13 mouse cellular contexts compared by ENCODE assay signal in genomic region chr11:103104469-103104868, GRCm38 (mm10). TPM values are rescaled to one million over a fixed set of nuclear protein-coding genes. Genes with fewer than 3 reads are reported as not detected.
DNase-seq lines count a peak whose midpoint lies in the region; ATAC-seq and TF ChIP-seq lines count a peak whose summit lies in the region.
"Had no signal": no experiment of that assay in that cellular context is flagged by ENCODE, and none has a peak within 500 bp of the region (broad histone marks: within the 10 kb centered on the region; RNA-seq: fewer than 3 reads in every experiment).

No protein-coding gene starts in this region.

- DNase-seq in heart, embryonic 10.5 days (ENCODE audit: low spot score), result no peak
- peak; percentile 82 for DNase-seq in CH12.LX (ENCODE audit: extremely low read depth)
- no peak for DNase-seq in embryonic facial prominence, embryonic 10.5 days (ENCODE audit: low spot score)
- DNase-seq in liver, embryonic 13.5 days, result peak; percentile 70
- DNase-seq in right cerebral cortex, postnatal 36 days (ENCODE audit: low spot score in 2 of 2), result no peak
- no peak for DNase-seq in neural tube, embryonic 10.5 days (ENCODE audit: extremely low spot score, low spot score)
- DNase-seq: gastrocnemius, postnatal 25 days had no signal

- WGBS in heart, embryonic 12.5 days, result 65% methylated on average over 7 of the region's 7 CpGs
- 67% methylated on average over 7 of the region's 7 CpGs for WGBS in heart, embryonic 10.5 days
- 79% methylated on average over 7 of the region's 7 CpGs for WGBS in embryonic facial prominence, embryonic 10.5 days
- 21% methylated on average over 7 of the region's 7 CpGs for WGBS in liver, embryonic 13.5 days (ENCODE audit: insufficient replicate concordance)
- WGBS in forebrain, embryonic 16.5 days, result 79% methylated on average over 7 of the region's 7 CpGs

- no peak for TF ChIP-seq EP300 in CH12.LX (IDR thresholded peaks at IDR 0.05; ENCODE audit: low read length)

- ATAC-seq in heart, embryonic 12.5 days (ENCODE audit: insufficient number of reproducible peaks, low FRiP score), result no peak
- ATAC-seq in liver, embryonic 13.5 days (ENCODE audit: low read depth), result peak; percentile 70
- no peak for ATAC-seq in forebrain, embryonic 16.5 days
- ATAC-seq: forebrain, embryonic 13.5 days had no signal

- H3K4me1 ChIP-seq in heart, embryonic 12.5 days (replicated peaks), result peaks cover 23% of the 10 kb centered on the region
- H3K4me1 ChIP-seq in heart, embryonic 10.5 days, result peaks cover 45% of the 10 kb centered on the region
- peaks cover 25 to 60% of the 10 kb centered on the region in 2 experiments for H3K4me1 ChIP-seq in CH12.LX (ENCODE audit: control insufficient read depth in 1 of 2, insufficient read depth in 2 of 2)
- H3K4me1 ChIP-seq in embryonic facial prominence, embryonic 10.5 days, result peaks cover 54% of the 10 kb centered on the region
- peaks cover 62% of the 10 kb centered on the region for H3K4me1 ChIP-seq in liver, embryonic 13.5 days (replicated peaks)
- peaks cover 25% of the 10 kb centered on the region for H3K4me1 ChIP-seq in forebrain, embryonic 16.5 days (replicated peaks; ENCODE audit: control insufficient read depth, insufficient read depth, low read length)

- TF ChIP-seq CTCF in CH12.LX (conservative IDR thresholded peaks at IDR 0.05 in 1 of 2, IDR thresholded peaks at IDR 0.05 in 1 of 2; ENCODE audit: low read depth in 2 of 2, low read length in 2 of 2), result no peak

- H3K4me3 ChIP-seq in heart, embryonic 12.5 days, result no peak overlapping the region
- no peak overlapping the region for H3K4me3 ChIP-seq in heart, embryonic 10.5 days
- H3K4me3 ChIP-seq in CH12.LX (replicated peaks in 1 of 3; ENCODE audit: low read depth in 2 of 3, low read length in 2 of 3, poor library complexity in 1 of 3), result peak overlapping the region in 2 of 3 experiments; percentile 24 to 61
- H3K4me3 ChIP-seq in embryonic facial prominence, embryonic 10.5 days, result peak overlapping the region; percentile 8; the same call in 1 of the 2 replicates
- H3K4me3 ChIP-seq in liver, embryonic 13.5 days (replicated peaks), result peak overlapping the region; percentile 78
- H3K4me3 ChIP-seq in forebrain, embryonic 16.5 days (replicated peaks; ENCODE audit: low read length), result no peak overlapping the region
- H3K4me3 ChIP-seq: forebrain, embryonic 13.5 days; limb, embryonic 10.5 days had no signal

- no peak for TF ChIP-seq POLR2A in CH12.LX (IDR thresholded peaks at IDR 0.05; ENCODE audit: low read depth, low read length)

- no peak overlapping the region for H3K27ac ChIP-seq in heart, embryonic 12.5 days (ENCODE audit: poor library complexity, severe bottlenecking)
- no peak overlapping the region for H3K27ac ChIP-seq in heart, embryonic 10.5 days
- peak overlapping the region; percentile 38; the same call in 1 of the 2 replicates for H3K27ac ChIP-seq in CH12.LX (ENCODE audit: insufficient read depth, low read depth)
- H3K27ac ChIP-seq in embryonic facial prominence, embryonic 10.5 days (replicated peaks), result no peak overlapping the region
- peak overlapping the region; percentile 97 for H3K27ac ChIP-seq in liver, embryonic 13.5 days
- no peak overlapping the region for H3K27ac ChIP-seq in forebrain, embryonic 16.5 days (ENCODE audit: low read length)
- H3K27ac ChIP-seq: forebrain, embryonic 13.5 days; limb, embryonic 10.5 days; macrophage had no signal

- no peaks in the 10 kb centered on the region for H3K36me3 ChIP-seq in heart, embryonic 12.5 days
- no peaks in the 10 kb centered on the region for H3K36me3 ChIP-seq in heart, embryonic 10.5 days
- H3K36me3 ChIP-seq in CH12.LX (replicated peaks in 1 of 2; ENCODE audit: control insufficient read depth in 1 of 2, insufficient read depth in 1 of 2, low read length in 1 of 2), result peaks cover 28 to 50% of the 10 kb centered on the region in 2 experiments
- no peaks in the 10 kb centered on the region for H3K36me3 ChIP-seq in embryonic facial prominence, embryonic 10.5 days (replicated peaks)
- peaks cover 39% of the 10 kb centered on the region for H3K36me3 ChIP-seq in liver, embryonic 13.5 days
- no peaks in the 10 kb centered on the region for H3K36me3 ChIP-seq in forebrain, embryonic 16.5 days (ENCODE audit: control insufficient read depth, insufficient read depth)
- H3K36me3 ChIP-seq: hindbrain, embryonic 10.5 days; limb, embryonic 10.5 days had no signal

- H3K27me3 ChIP-seq in heart, embryonic 12.5 days (replicated peaks), result peaks cover 25% of the 10 kb centered on the region
- peaks cover 45% of the 10 kb centered on the region for H3K27me3 ChIP-seq in heart, embryonic 10.5 days (ENCODE audit: insufficient read depth, poor library complexity, severe bottlenecking)
- H3K27me3 ChIP-seq in CH12.LX (replicated peaks), result peaks cover 6% of the 10 kb centered on the region
- H3K27me3 ChIP-seq in embryonic facial prominence, embryonic 10.5 days (replicated peaks; ENCODE audit: low read depth, poor library complexity, severe bottlenecking), result peaks cover 60% of the 10 kb centered on the region
- peaks cover 29% of the 10 kb centered on the region for H3K27me3 ChIP-seq in liver, embryonic 13.5 days
- H3K27me3 ChIP-seq in forebrain, embryonic 16.5 days (replicated peaks; ENCODE audit: control insufficient read depth, insufficient read depth, low read length), result peaks cover 12% of the 10 kb centered on the region; the same call in 1 of the 2 replicates

- H3K9me3 ChIP-seq in heart, embryonic 12.5 days (replicated peaks), result no peaks in the 10 kb centered on the region
- H3K9me3 ChIP-seq in heart, embryonic 10.5 days, result no peaks in the 10 kb centered on the region
- H3K9me3 ChIP-seq in CH12.LX (replicated peaks; ENCODE audit: low read length), result no peaks in the 10 kb centered on the region
- no peaks in the 10 kb centered on the region for H3K9me3 ChIP-seq in embryonic facial prominence, embryonic 10.5 days
- no peaks in the 10 kb centered on the region for H3K9me3 ChIP-seq in liver, embryonic 13.5 days (replicated peaks)
- H3K9me3 ChIP-seq in forebrain, embryonic 16.5 days (ENCODE audit: control insufficient read depth, low read length), result no peaks in the 10 kb centered on the region
- H3K9me3 ChIP-seq: forebrain, embryonic 13.5 days; hindbrain, embryonic 10.5 days; limb, embryonic 10.5 days had no signal

- dilution Hi-C loops in CH12.LX (cut with MboI; ENCODE audit: extremely low pct_ligation_motif_present, extremely low pct_unique_long_range_greater_than_20kb, low sequenced_read_pairs), result no loop called here

- H3K4me2 ChIP-seq in heart, embryonic 12.5 days, result peak overlapping the region; percentile 93
- H3K4me2 ChIP-seq in CH12.LX (ENCODE audit: insufficient read depth, low read depth, poor library complexity, severe bottlenecking), result peak overlapping the region; percentile 54
- peak overlapping the region; percentile 93 for H3K4me2 ChIP-seq in liver, embryonic 13.5 days
- H3K4me2 ChIP-seq in forebrain, embryonic 16.5 days (ENCODE audit: low read length), result no peak overlapping the region

- peaks cover 26% of the 10 kb centered on the region for H3K79me2 ChIP-seq in CH12.LX (replicated peaks; ENCODE audit: control insufficient read depth, extremely low read depth, insufficient read depth, poor library complexity, severe bottlenecking)

- no peak overlapping the region for H3K9ac ChIP-seq in heart, embryonic 12.5 days
- H3K9ac ChIP-seq in CH12.LX (ENCODE audit: insufficient read depth, low read depth), result peak overlapping the region; percentile 73; the same call in 1 of the 2 replicates
- H3K9ac ChIP-seq in liver, embryonic 13.5 days, result peak overlapping the region; percentile 91
- H3K9ac ChIP-seq in forebrain, embryonic 16.5 days (replicated peaks; ENCODE audit: low read depth, low read length), result no peak overlapping the region
- H3K9ac ChIP-seq: forebrain, embryonic 13.5 days had no signal

- in situ Hi-C loops in CH12.LX (cut with MboI; ENCODE audit: low pct_ligation_motif_present, low pct_unique_long_range_greater_than_20kb, low sequenced_read_pairs), result loop anchor here (5.0 kb wide), 2 partner anchors 53 to 223 kb away; no protein-coding TSS in a partner anchor

- TF ChIP-seq RAD21 in CH12.LX (IDR thresholded peaks at IDR 0.05; ENCODE audit: low read depth, low read length), result no peak

RNA-seq across cellular contexts. Expression of gene Acbd4, which starts 3.0 kb away (rescaled TPM):
- polyA plus RNA-seq in heart, embryonic 12.5 days (2016; fragmentation: Nextera tagmentation; extraction: Ambion mirVana), result 13.5 and 13.8 TPM in 2 replicates
- 9.8 and 10.2 TPM in 2 replicates for polyA plus RNA-seq in heart, embryonic 10.5 days (2016; fragmentation: Nextera tagmentation; extraction: Ambion mirVana)
- total RNA-seq in CH12.LX (2012; rRNA removed), result 60.9 and 62.6 TPM in 2 replicates
- 50.2 and 51.4 TPM in 2 replicates for total RNA-seq in CH12.LX (2014; rRNA removed)
- 68.4 and 75.1 TPM in 2 replicates for polyA plus RNA-seq in CH12.LX (2012; ENCODE audit: insufficient read length, low read depth)
- 6.3 and 10.1 TPM in 2 replicates for polyA plus RNA-seq in embryonic facial prominence, embryonic 10.5 days (2016; fragmentation: Nextera tagmentation; extraction: Ambion mirVana)
- polyA plus RNA-seq in liver, embryonic 13.5 days (2015; fragmentation: Nextera tagmentation; extraction: Ambion mirVana), result 60.4 and 62.2 TPM in 2 replicates
- 17.0 and 17.8 TPM in 2 replicates for polyA plus RNA-seq in forebrain, embryonic 16.5 days (2015; fragmentation: Nextera tagmentation; extraction: Ambion mirVana)

RNA-seq across cellular contexts. Expression of gene Plcd3, which starts 3.0 kb away (rescaled TPM):
- 5.8 and 6.6 TPM in 2 replicates for polyA plus RNA-seq in heart, embryonic 12.5 days (2016; fragmentation: Nextera tagmentation; extraction: Ambion mirVana)
- 3.6 and 4.8 TPM in 2 replicates for polyA plus RNA-seq in heart, embryonic 10.5 days (2016; fragmentation: Nextera tagmentation; extraction: Ambion mirVana)
- total RNA-seq in CH12.LX (2012; rRNA removed) (24.3 and 27.4 TPM in 2 replicates), CH12.LX (2014; rRNA removed) (6.3 and 7.1 TPM in 2 replicates)
- 9.7 and 11.3 TPM in 2 replicates for polyA plus RNA-seq in CH12.LX (2012; ENCODE audit: insufficient read length, low read depth)
- 1.7 and 2.6 TPM in 2 replicates for polyA plus RNA-seq in embryonic facial prominence, embryonic 10.5 days (2016; fragmentation: Nextera tagmentation; extraction: Ambion mirVana)
- polyA plus RNA-seq in liver, embryonic 13.5 days (2015; fragmentation: Nextera tagmentation; extraction: Ambion mirVana), result 0.28 and 0.50 TPM in 2 replicates
- 2.5 and 2.6 TPM in 2 replicates for polyA plus RNA-seq in forebrain, embryonic 16.5 days (2015; fragmentation: Nextera tagmentation; extraction: Ambion mirVana)
- polyA plus RNA-seq: macrophage had no signal

RNA-seq across cellular contexts. Expression of gene Hexim1, which starts 11.6 kb away (rescaled TPM):
- polyA plus RNA-seq in heart, embryonic 12.5 days (2016; fragmentation: Nextera tagmentation; extraction: Ambion mirVana), result 2.8 and 3.0 TPM in 2 replicates
- 1.8 and 2.8 TPM in 2 replicates for polyA plus RNA-seq in heart, embryonic 10.5 days (2016; fragmentation: Nextera tagmentation; extraction: Ambion mirVana)
- 25.9 and 38.9 TPM in 2 replicates for total RNA-seq in CH12.LX (2012; rRNA removed)
- total RNA-seq in CH12.LX (2014; rRNA removed), result 16.4 and 20.2 TPM in 2 replicates
- polyA plus RNA-seq in CH12.LX (2012; ENCODE audit: insufficient read length, low read depth), result 50.4 and 51.8 TPM in 2 replicates
- 2.8 and 2.9 TPM in 2 replicates for polyA plus RNA-seq in embryonic facial prominence, embryonic 10.5 days (2016; fragmentation: Nextera tagmentation; extraction: Ambion mirVana)
- polyA plus RNA-seq in liver, embryonic 13.5 days (2015; fragmentation: Nextera tagmentation; extraction: Ambion mirVana), result 2.6 and 3.0 TPM in 2 replicates
- 3.5 and 4.1 TPM in 2 replicates for polyA plus RNA-seq in forebrain, embryonic 16.5 days (2015; fragmentation: Nextera tagmentation; extraction: Ambion mirVana)

RNA-seq across cellular contexts. Expression of gene Hexim2, which starts 27.8 kb away (rescaled TPM):
- 7.8 and 8.4 TPM in 2 replicates for polyA plus RNA-seq in heart, embryonic 12.5 days (2016; fragmentation: Nextera tagmentation; extraction: Ambion mirVana)
- 6.5 and 7.9 TPM in 2 replicates for polyA plus RNA-seq in heart, embryonic 10.5 days (2016; fragmentation: Nextera tagmentation; extraction: Ambion mirVana)
- total RNA-seq in CH12.LX (2012; rRNA removed) (31.4 and 33.3 TPM in 2 replicates), CH12.LX (2014; rRNA removed) (28.8 and 33.0 TPM in 2 replicates)
- 27.0 and 31.6 TPM in 2 replicates for polyA plus RNA-seq in CH12.LX (2012; ENCODE audit: insufficient read length, low read depth)
- 8.4 and 10.9 TPM in 2 replicates for polyA plus RNA-seq in embryonic facial prominence, embryonic 10.5 days (2016; fragmentation: Nextera tagmentation; extraction: Ambion mirVana)
- polyA plus RNA-seq in liver, embryonic 13.5 days (2015; fragmentation: Nextera tagmentation; extraction: Ambion mirVana), result 6.3 and 7.7 TPM in 2 replicates
- polyA plus RNA-seq in forebrain, embryonic 16.5 days (2015; fragmentation: Nextera tagmentation; extraction: Ambion mirVana), result 19.9 and 25.9 TPM in 2 replicates

Comparison
In these comparisons a context has a peak if more than half of its experiments do, and no peak if none do; other contexts are left out.
1. H3K27ac ChIP-seq: peak in CH12.LX (single experiment) and liver, embryonic 13.5 days (single experiment); none in heart, embryonic 12.5 days (single experiment), heart, embryonic 10.5 days (single experiment), embryonic facial prominence, embryonic 10.5 days (single experiment) and forebrain, embryonic 16.5 days (single experiment).
2. H3K4me3 ChIP-seq: peak in CH12.LX (2 of 3), embryonic facial prominence, embryonic 10.5 days (single experiment) and liver, embryonic 13.5 days (single experiment); none in heart, embryonic 12.5 days (single experiment), heart, embryonic 10.5 days (single experiment) and forebrain, embryonic 16.5 days (single experiment).
3. H3K9ac ChIP-seq: peak in CH12.LX (single experiment) and liver, embryonic 13.5 days (single experiment); none in heart, embryonic 12.5 days (single experiment) and forebrain, embryonic 16.5 days (single experiment).
4. DNase-seq: peak in CH12.LX (single experiment) and liver, embryonic 13.5 days (single experiment); none in heart, embryonic 10.5 days (single experiment), embryonic facial prominence, embryonic 10.5 days (single experiment), right cerebral cortex, postnatal 36 days (0 of 2) and neural tube, embryonic 10.5 days (single experiment).
5. RNA of gene Hexim1, which starts 11.6 kb away (polyA plus RNA-seq): 50.4 to 51.8 TPM in CH12.LX; 3.5 to 4.1 TPM in forebrain, embryonic 16.5 days, 2.8 to 2.9 TPM in embryonic facial prominence, embryonic 10.5 days, 2.8 to 3.0 TPM in heart, embryonic 12.5 days, 1.8 to 2.8 TPM in heart, embryonic 10.5 days and 2.6 to 3.0 TPM in liver, embryonic 13.5 days; every median in the first group is over 10 times any median in the second.